Mouse (Mus musculus): ENCODE data around the gene Zfp13. TPM values are rescaled to one million over a fixed set of nuclear protein-coding genes. Genes with fewer than 3 reads are reported as not detected.

The Zfp13 gene
- polyA plus RNA-seq, 1 experiment from 2014 or later = 9.0 TPM

DNA sequence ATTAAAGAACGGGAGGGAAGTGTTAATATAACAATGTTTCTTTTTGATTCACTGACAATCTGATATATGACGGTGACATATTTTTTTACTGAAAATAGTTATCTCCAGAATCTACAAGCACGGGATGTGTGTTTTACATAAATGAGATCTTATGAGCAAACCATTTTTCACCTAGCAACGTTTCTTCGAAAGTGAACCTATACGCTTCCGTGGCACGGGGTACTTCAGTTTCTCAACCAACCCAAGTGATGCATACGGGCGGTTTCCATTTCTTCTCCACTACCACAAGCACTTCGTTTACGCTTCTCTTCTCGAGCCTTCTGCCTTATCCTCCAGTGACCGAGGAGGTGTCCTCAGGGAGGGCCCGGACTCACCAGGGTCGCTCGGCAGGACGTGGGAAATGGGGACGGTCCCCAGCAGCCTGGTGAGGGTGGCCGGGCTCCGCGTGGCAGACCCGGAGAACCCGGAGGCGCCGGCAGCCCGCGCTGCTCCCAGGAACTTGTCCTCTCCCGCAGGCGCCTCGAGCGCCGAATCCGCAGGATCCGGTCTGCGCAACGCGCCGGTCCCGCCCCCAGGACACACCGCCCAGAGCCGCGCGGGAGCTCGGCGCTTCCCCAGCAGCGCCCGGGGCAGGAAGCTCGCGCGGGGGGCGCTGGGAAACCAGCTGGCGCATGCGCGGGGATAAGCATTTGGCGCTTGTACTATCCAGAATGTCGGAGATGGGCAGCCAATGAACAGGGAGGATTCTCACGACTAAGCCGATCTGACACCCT is 35.5 kb downstream of the Zfp13 start, which contains the start of gene Zfp213:
Gene Zfp213 (minus strand): TSS at position 644 of the 773 bp plus-strand sequence.
- Histone ChIP-seq H3K4me1 (ENCODE audit: control insufficient read depth, insufficient read depth, low read length) (peaks cover 10% of the 10 kb centered on the region), H3K4me2 (peak within 1 kb of the TSS; percentile 77)
- WGBS (ENCODE audit: insufficient replicate concordance) = 1% methylated on average over 59 of the region's 59 CpGs

DNA sequence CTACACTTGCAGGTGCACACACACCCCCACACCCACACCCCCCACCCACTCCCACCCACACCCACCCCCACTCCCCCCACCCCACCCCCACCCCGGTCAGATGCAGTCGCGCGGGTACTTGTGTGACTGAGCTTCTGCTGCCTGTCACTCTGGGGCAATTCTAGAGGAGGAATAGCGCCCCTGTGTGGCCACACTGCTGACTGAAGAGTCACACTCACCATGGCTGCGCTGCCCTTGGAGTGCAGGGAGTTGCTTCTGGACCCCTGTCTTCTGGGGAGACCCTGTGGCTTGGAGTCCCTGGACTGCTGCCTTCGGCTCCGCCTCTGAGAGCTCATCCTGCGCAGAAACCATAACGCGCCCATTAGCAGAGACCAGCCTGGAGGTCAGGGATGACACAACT is 39.5 kb downstream of the Zfp13 start:
- H3K4me2 ChIP-seq = no peak overlapping the region
- no peak overlapping the region for H3K9ac ChIP-seq (ENCODE audit: low read depth, low read length)
- H3K4me3 ChIP-seq (ENCODE audit: low read depth, low read length) = no peak overlapping the region
- peaks cover 4% of the 10 kb centered on the region for H3K4me1 ChIP-seq (ENCODE audit: control insufficient read depth, insufficient read depth, low read length)
- no peak overlapping the region for H3K27ac ChIP-seq (ENCODE audit: low read depth, low read length)
- WGBS (ENCODE audit: insufficient replicate concordance) = 52% methylated on average over 11 of the region's 11 CpGs
- H3K36me3 ChIP-seq (ENCODE audit: control insufficient read depth, insufficient read depth, low read length) = peaks cover 26% of the 10 kb centered on the region
- H3K27me3 ChIP-seq (ENCODE audit: control insufficient read depth, insufficient read depth, low read length) = no peaks in the 10 kb centered on the region
- ATAC-seq (replicated peaks; ENCODE audit: insufficient number of reproducible peaks, low FRiP score, low TSS enrichment) = no peak
- no peaks in the 10 kb centered on the region for H3K9me3 ChIP-seq (replicated peaks; ENCODE audit: control insufficient read depth, low read length)

More for the DNA sequence above, 35.5 kb downstream of the Zfp13 start, which contains the start of gene Zfp213:
- Histone ChIP-seq H3K9ac (ENCODE audit: low read depth, low read length) (peak within 1 kb of the TSS; percentile 96), H3K27ac (ENCODE audit: low read depth, low read length) (peak within 1 kb of the TSS; percentile 94), H3K9me3 (replicated peaks; ENCODE audit: control insufficient read depth, low read length) (no peaks in the 10 kb centered on the region), H3K4me3 (ENCODE audit: low read depth, low read length) (peak within 1 kb of the TSS; percentile 60), H3K36me3 (ENCODE audit: control insufficient read depth, insufficient read depth, low read length) (peaks cover 5% of the 10 kb centered on the region; the same call in 1 of the 2 replicates), H3K27me3 (ENCODE audit: control insufficient read depth, insufficient read depth, low read length) (no peaks in the 10 kb centered on the region)
- peak; percentile 96 for ATAC-seq (replicated peaks; ENCODE audit: insufficient number of reproducible peaks, low FRiP score, low TSS enrichment)

DNA sequence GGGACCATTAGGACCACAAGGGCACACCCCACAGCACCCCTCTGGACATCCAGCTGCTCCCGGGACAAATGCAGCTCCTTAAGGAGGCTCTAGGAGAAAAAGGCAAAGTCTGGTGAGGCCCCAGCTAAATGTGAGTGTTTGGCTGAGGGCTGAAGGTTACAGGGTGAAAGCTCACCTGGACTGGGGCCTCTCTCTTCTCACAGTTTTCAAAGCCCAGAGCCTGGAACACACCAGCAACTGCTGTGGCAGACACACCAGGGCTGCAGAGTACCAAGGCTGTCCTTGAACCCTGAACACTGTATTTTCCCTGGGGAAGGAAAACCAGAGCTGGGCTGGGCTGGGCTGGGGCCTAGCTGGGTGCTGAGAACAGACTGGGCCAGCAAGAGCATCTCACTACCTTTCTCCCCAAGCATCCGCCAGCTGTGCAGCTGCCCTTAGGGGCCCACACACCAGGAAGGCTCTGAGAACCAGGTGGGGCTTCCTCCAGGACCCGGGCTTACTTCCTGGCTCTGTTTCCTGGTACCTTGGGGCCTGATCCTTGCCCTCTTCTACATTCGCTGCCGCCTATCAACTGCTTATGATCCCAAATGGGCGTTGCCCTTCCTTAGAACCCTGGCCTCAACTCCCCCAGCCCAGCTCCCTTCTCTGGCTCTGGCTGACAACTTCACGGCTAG is 43.9 kb downstream of the Zfp13 start:
- 73% methylated on average over 7 of the region's 7 CpGs for WGBS (ENCODE audit: insufficient replicate concordance)
- H3K36me3 ChIP-seq (ENCODE audit: control insufficient read depth, insufficient read depth, low read length) = peaks cover 27% of the 10 kb centered on the region
- ATAC-seq (replicated peaks; ENCODE audit: insufficient number of reproducible peaks, low FRiP score, low TSS enrichment) = no peak

DNA sequence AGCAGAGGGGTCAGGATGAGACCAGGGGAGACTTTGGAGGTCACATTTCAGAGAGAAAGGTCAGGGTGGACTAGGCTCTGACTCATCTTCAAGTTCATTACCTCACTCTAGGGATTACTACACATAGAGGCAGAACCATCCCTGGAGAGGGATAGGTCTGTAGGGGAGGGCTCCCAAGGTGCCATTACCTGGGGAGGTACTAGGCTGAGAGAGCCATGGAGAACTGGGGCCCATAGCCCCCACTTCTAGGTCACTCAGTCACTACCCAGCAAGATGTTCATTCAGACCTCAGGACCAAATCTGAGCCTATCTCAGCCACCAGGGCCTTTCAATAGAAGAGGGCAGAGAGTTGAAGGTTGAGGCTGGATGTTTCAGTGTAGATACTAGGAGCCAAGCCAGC is 45.0 kb downstream of the Zfp13 start:
- Histone ChIP-seq H3K4me2 (no peak overlapping the region), H3K36me3 (ENCODE audit: control insufficient read depth, insufficient read depth, low read length) (peaks cover 25% of the 10 kb centered on the region), H3K27me3 (ENCODE audit: control insufficient read depth, insufficient read depth, low read length) (no peaks in the 10 kb centered on the region), H3K9ac (ENCODE audit: low read depth, low read length) (no peak overlapping the region), H3K4me1 (ENCODE audit: control insufficient read depth, insufficient read depth, low read length) (no peaks in the 10 kb centered on the region; the same call in 1 of the 2 replicates), H3K27ac (ENCODE audit: low read depth, low read length) (no peak overlapping the region), H3K4me3 (ENCODE audit: low read depth, low read length) (no peak overlapping the region), H3K9me3 (replicated peaks; ENCODE audit: control insufficient read depth, low read length) (no peaks in the 10 kb centered on the region)
- ATAC-seq (replicated peaks; ENCODE audit: insufficient number of reproducible peaks, low FRiP score, low TSS enrichment) = no peak

More for the DNA sequence above, 43.9 kb downstream of the Zfp13 start:
- no peaks in the 10 kb centered on the region for H3K9me3 ChIP-seq (replicated peaks; ENCODE audit: control insufficient read depth, low read length)
- no peaks in the 10 kb centered on the region for H3K27me3 ChIP-seq (ENCODE audit: control insufficient read depth, insufficient read depth, low read length)
- no peak overlapping the region for H3K4me3 ChIP-seq (ENCODE audit: low read depth, low read length)
- no peaks in the 10 kb centered on the region; the same call in 1 of the 2 replicates for H3K4me1 ChIP-seq (ENCODE audit: control insufficient read depth, insufficient read depth, low read length)
- H3K27ac ChIP-seq (ENCODE audit: low read depth, low read length) = no peak overlapping the region
- no peak overlapping the region for H3K4me2 ChIP-seq
- no peak overlapping the region for H3K9ac ChIP-seq (ENCODE audit: low read depth, low read length)

DNA sequence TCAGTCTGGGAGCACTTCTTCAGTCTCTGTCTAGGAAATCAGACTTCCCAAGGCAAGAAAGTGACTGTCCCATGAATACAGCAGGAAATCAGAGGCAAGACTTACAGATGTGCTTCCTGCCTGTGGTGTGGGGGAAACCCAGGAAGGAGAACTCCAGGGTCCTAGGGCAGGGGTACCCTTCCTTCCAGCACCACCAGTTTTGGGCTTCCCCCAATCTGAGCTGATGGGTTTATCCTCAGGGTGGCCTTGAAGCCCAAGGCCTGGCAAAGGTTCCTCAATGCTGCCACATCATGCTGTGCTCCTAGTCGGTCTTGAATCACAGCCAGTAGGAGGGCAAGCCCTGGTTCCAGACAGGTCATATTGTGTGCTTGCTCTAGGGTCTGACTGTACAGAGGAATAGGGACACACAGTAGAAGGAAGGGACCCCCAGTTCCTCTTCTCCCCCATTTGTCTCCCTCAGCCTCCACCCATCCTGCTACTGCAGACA is 45.6 kb downstream of the Zfp13 start:
- H3K4me3 ChIP-seq (ENCODE audit: low read depth, low read length) = no peak overlapping the region
- H3K27ac ChIP-seq (ENCODE audit: low read depth, low read length) = no peak overlapping the region
- H3K4me2 ChIP-seq = no peak overlapping the region
- H3K27me3 ChIP-seq (ENCODE audit: control insufficient read depth, insufficient read depth, low read length) = no peaks in the 10 kb centered on the region
- no peaks in the 10 kb centered on the region; the same call in 1 of the 2 replicates for H3K4me1 ChIP-seq (ENCODE audit: control insufficient read depth, insufficient read depth, low read length)
- WGBS (ENCODE audit: insufficient replicate concordance) = 62% methylated on average over 1 of the region's 1 CpGs
- no peak overlapping the region for H3K9ac ChIP-seq (ENCODE audit: low read depth, low read length)
- H3K9me3 ChIP-seq (replicated peaks; ENCODE audit: control insufficient read depth, low read length) = no peaks in the 10 kb centered on the region
- ATAC-seq (replicated peaks; ENCODE audit: insufficient number of reproducible peaks, low FRiP score, low TSS enrichment) = no peak
- H3K36me3 ChIP-seq (ENCODE audit: control insufficient read depth, insufficient read depth, low read length) = peaks cover 22% of the 10 kb centered on the region

DNA sequence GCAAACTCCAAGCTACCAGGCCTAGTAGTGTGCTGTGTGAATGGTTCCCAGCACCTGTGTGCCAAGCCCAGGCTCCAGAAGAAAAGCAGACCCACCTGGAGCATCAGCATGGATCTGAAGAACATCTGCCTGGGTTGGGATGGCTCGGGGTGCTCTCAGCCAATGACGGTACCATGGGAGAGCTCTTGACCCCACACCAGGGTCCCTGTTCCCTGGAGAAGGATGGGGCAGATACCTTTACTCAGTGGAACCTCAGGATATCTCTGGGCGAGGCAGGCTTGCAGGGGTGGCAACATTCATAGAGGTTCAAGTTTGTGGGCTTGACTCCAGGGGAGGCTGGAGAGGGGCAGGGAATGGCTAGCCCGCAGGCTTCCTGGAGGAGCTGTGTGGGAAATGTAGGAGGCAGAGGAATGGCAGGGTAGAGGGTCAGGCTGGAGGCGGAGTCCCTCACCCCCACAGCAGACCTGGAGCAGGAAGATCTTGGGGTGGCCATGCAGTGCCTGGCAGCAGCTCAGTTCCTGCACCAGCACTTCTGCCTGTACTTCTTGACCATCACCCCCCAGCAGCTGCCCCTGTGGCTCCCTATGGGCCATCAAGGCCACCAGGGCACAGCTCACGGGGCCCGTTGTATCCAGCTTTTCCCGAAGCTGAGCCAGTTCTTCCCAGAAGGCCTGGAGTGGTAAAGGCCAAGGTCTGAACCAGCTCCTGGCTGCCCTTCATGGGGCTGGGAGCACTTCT is 46.2 kb downstream of the Zfp13 start:
- H3K9ac ChIP-seq (ENCODE audit: low read depth, low read length) = no peak overlapping the region
- 79% methylated on average over 8 of the region's 8 CpGs for WGBS (ENCODE audit: insufficient replicate concordance)
- no peaks in the 10 kb centered on the region; the same call in 1 of the 2 replicates for H3K4me1 ChIP-seq (ENCODE audit: control insufficient read depth, insufficient read depth, low read length)
- H3K4me2 ChIP-seq = no peak overlapping the region
- H3K27me3 ChIP-seq (ENCODE audit: control insufficient read depth, insufficient read depth, low read length) = no peaks in the 10 kb centered on the region
- no peak for ATAC-seq (replicated peaks; ENCODE audit: insufficient number of reproducible peaks, low FRiP score, low TSS enrichment)
- no peak overlapping the region for H3K4me3 ChIP-seq (ENCODE audit: low read depth, low read length)
- no peaks in the 10 kb centered on the region for H3K9me3 ChIP-seq (replicated peaks; ENCODE audit: control insufficient read depth, low read length)
- peaks cover 19% of the 10 kb centered on the region for H3K36me3 ChIP-seq (ENCODE audit: control insufficient read depth, insufficient read depth, low read length)
- no peak overlapping the region for H3K27ac ChIP-seq (ENCODE audit: low read depth, low read length)

DNA sequence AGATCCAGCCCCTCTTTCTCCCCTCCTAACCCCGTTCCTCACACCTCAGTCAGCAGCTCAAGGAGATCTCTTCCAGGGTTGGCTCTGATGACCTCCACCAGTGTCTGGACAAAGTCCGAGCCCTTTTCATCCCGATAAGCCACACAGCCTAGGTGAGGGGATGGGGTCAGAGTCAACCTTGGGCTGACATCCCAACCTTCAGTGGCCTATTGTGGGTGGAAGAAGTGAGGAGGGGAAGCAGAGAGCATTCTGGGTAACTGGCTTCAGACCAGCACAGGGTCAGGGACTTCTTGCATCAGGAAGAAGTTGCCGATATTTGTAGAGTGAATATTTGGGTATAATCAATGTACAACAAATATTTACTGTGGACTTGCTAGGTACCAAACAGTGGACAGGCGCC is 47.3 kb downstream of the Zfp13 start:
- no peak overlapping the region for H3K4me3 ChIP-seq (ENCODE audit: low read depth, low read length)
- ATAC-seq (replicated peaks; ENCODE audit: insufficient number of reproducible peaks, low FRiP score, low TSS enrichment) = no peak
- no peak overlapping the region for H3K9ac ChIP-seq (ENCODE audit: low read depth, low read length)
- no peak overlapping the region for H3K4me2 ChIP-seq
- peaks cover 8% of the 10 kb centered on the region for H3K36me3 ChIP-seq (ENCODE audit: control insufficient read depth, insufficient read depth, low read length)
- no peak overlapping the region for H3K27ac ChIP-seq (ENCODE audit: low read depth, low read length)
- no peaks in the 10 kb centered on the region; the same call in 1 of the 2 replicates for H3K4me1 ChIP-seq (ENCODE audit: control insufficient read depth, insufficient read depth, low read length)
- H3K9me3 ChIP-seq (replicated peaks; ENCODE audit: control insufficient read depth, low read length) = no peaks in the 10 kb centered on the region
- 51% methylated on average over 5 of the region's 5 CpGs for WGBS (ENCODE audit: insufficient replicate concordance)
- H3K27me3 ChIP-seq (ENCODE audit: control insufficient read depth, insufficient read depth, low read length) = no peaks in the 10 kb centered on the region

DNA sequence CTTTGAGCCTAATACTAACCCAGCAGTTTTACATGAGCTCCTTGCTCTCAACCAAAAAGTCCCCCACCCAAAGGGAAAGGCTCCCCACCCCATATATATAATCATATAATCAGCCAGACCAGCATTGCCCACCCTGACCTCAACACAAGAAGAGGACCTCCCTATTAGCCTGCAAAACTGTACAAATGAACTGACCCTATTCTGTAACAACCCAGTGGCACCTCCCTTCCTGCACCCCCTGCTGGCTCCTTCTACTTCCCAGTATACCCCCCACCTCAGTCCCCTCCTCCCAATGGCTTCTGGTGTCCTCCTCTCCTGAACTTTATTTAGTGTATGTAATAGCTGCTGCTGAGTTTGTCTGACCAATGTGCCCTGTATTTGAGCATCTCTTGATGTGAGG is 47.9 kb downstream of the Zfp13 start:
- Histone ChIP-seq H3K27me3 (ENCODE audit: control insufficient read depth, insufficient read depth, low read length) (no peaks in the 10 kb centered on the region), H3K27ac (ENCODE audit: low read depth, low read length) (no peak overlapping the region), H3K4me1 (ENCODE audit: control insufficient read depth, insufficient read depth, low read length) (no peaks in the 10 kb centered on the region; the same call in 1 of the 2 replicates), H3K4me3 (ENCODE audit: low read depth, low read length) (peak overlapping the region; percentile 71), H3K4me2 (peak overlapping the region; percentile 73), H3K9me3 (replicated peaks; ENCODE audit: control insufficient read depth, low read length) (no peaks in the 10 kb centered on the region), H3K36me3 (ENCODE audit: control insufficient read depth, insufficient read depth, low read length) (peaks cover 5% of the 10 kb centered on the region; the same call in 1 of the 2 replicates), H3K9ac (ENCODE audit: low read depth, low read length) (peak overlapping the region; percentile 77)
- ATAC-seq (replicated peaks; ENCODE audit: insufficient number of reproducible peaks, low FRiP score, low TSS enrichment) = no peak
